Mouse (Mus musculus): ENCODE measurements around the gene Crygn.

Gene Crygn

DNA sequence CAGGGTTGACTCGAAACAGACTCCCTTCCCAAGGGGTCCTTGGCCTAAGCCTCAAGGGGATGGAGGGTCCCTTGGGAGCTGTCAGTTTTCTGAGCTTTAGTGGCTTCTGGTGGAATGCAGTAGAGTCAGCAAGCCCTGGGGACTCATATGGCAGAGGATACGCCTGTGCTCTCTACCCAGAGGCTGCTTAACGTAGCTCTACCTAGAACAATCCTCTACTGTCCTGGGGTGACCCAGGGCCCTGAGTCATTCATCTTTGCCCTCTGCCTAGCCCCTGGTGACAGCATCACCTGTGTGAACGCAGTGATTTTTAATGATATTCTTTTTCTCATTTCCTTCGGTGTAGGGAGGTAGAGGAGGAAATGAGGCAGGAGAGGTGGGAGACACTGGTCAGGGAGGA lies 8.1 kb downstream of the Crygn start:
- no peak for DNase-seq (ENCODE audit: extremely low read depth, low read depth, low spot score)

DNA sequence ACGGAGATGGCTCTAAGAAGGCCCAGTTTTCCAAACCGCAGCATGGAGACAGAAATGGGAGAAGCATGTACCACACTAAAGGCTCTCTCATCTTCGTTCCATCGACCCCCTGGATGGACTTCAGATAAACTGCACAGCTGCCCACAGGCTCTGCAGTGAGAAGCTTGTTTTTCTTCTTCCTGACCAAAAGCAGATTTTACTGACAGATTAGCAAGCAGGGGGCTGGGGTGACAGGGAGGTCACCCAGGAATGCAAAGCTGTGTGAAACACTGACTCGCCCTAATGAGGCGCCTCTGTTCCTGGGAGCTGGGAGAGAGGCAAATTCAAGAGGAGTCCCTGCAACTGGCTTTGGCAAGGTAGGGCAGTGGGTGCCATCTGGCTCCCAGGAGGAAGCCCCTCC lies 10.3 kb downstream of the Crygn start:
- DNase-seq (ENCODE audit: extremely low read depth, low read depth, low spot score), result no peak

DNA sequence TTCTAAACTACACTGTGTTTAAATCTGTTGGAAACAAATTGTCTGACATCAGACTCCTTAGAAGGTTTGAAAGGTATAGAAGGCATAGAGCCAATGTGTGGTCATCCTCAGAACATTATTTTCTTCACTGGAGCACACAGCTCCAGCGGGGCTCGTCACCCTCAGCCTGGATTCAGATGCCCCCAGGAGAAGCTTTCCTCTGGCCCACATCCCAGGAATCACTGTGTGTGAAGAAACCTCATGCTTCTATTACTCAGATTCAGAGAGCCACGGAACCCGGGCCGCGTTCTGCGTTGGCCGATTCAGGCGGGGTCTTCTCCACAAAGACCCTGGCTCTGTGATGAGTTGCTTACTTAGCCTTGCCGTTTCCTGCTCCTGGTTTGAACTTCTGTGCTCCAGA lies 13.9 kb downstream of the Crygn start:
- no peak for DNase-seq (ENCODE audit: extremely low read depth, low read depth, low spot score)

DNA sequence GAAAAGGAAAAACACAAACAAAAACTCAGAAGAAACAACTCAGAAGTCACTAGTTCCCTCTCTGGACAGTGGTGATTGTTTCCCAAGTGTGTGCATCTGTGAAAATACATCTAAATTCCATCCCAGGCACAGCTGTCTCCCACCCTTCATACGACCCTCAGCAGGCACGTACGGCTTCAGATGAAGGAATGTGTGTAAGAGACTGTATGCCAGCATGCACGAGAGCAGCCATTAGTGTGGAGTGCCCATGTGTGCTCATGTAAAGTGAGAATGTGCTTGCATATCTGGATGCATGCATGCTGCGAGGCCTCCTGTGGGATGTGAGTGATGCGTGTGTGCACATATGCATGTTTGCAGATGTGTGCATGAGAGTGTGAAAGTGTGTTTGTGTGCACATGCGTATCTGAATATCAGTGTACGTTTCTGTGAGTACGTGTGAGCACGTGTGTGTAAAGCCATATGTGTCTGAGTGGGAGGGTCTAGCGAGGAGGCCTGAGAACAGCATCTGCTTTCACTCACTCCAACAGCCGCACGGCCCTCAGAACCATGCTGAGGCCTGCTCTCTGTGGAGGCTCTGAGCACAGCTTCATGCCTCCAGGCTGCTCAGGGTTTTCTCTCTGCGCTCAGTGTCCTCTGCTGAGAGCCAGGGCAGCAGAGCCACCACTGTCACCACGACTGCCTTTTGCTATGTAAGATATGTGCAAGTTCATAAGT lies 16.5 kb downstream of the Crygn start:
- DNase-seq (ENCODE audit: extremely low read depth, low read depth, low spot score), result no peak

DNA sequence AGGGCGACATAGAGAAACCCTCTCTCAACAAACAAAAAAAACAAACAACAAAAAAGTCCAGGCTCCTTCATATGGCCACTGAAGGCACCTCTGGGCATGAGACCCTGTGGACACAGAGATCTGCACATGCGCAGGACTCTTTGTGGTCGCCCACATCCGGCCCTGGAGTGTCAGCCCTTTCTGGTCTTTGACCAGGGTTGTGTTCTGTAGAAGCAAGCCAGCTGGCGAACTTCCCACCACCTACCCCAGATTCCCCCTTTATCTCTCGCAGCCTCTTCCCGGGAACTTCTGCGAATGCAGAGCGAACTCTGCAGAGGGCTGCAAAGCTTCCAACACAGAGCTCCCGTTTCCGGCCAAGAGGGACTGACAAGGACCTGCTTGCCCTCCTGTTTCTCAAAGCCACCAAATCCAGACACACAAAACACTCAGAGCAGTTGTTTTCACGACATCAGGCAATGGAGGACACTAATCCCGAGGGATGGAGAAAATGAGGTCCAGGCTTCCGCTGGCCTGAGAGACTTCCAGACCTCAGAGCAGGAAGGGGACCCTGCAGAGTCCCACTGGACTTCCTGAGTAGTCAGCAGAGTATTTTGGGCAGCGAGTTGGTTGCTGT lies 18.6 kb downstream of the Crygn start:
- DNase-seq (ENCODE audit: extremely low read depth, low read depth, low spot score), result no peak

DNA sequence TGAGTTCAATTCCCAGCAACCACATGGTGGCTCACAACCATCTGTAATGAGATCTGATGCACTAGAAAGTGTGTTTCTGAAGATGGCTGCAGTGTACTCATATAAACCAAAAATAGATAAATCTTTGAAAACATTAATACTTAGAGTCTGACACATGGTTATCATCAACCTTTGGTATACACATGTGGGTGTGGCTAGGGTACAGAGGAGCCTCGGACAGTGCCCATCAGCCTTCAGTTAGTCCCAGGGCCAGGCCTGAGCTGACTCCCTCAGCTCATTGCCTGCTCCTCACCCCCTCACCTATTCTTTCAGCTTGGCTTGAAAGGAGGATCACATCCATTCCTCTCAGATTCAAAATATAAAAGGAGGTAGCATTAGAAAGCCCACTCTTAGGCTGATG lies 19.3 kb downstream of the Crygn start:
- no peak for DNase-seq (ENCODE audit: extremely low read depth, low read depth, low spot score)

DNA sequence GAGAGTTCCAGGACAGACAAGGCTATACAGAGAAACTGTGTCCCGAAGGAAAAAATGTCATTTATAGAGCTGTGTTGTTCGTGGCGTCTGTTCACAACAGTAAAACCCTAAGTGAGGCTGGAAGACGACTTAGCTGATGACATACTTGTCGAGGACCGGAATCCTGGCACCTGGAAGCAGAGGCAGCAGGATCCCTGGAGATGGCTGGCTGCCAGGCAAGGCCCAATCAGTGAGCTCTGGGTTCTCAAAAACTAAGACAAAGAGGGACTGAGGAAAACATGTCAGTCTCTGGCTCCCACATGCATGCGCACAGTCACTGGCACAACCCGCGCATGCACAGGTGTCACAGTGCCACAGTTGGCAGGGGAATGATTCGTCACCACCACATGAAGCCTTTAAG lies 20.2 kb downstream of the Crygn start:
- no peak for DNase-seq (ENCODE audit: extremely low read depth, low read depth, low spot score)

DNA sequence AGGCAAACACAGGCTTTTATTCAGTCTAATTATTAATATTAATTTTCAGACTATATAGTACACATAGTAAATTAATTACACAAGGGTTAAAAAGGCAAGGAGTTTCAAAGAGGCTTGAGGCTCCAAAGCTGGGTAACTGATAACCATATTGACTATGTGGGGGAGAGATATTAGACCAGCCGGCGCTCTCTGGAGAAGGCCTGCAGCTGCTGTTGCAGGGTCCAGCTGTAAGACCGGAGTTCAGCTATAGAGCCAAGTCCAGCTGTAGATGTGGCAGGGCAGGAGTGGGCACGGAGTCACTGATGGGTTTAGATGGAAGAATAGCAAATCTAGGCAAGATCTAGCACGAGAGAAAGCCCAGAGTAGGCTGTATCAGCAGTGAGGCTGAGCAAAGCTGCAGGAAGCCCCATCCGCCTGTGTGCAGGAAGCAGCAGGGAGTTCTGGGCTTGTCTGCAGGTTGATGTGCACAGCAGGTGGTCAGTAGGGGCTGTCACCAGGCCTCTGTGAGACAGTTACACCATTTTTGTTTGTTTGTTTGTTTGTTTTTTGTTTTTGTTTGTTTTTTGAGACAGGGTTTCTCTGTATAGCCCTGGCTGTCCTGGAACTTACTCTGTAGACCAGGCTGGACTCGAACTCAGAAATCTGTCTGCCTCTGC lies 23.9 kb downstream of the Crygn start:
- DNase-seq (ENCODE audit: extremely low read depth, low read depth, low spot score), result no peak

DNA sequence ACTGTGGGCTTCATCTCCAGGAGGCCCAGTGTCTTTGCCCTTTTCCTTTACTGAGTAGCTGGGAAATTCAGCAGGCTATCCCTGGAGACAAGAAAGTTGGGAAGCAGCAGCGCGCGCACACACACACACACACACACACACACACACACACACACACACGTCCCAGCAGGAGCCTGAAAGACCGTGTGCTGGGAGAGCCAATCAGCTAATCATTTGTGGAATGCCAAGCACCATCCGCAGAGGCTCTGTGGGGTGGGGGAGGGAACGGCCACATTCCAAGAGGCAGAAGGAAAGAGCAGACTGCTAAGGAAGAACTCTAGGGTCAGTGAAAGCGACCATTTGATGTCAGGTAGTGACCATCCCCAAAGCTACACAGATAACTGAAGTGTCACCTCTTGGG lies 24.7 kb downstream of the Crygn start:
- no peak for DNase-seq (ENCODE audit: extremely low read depth, low read depth, low spot score)

DNA sequence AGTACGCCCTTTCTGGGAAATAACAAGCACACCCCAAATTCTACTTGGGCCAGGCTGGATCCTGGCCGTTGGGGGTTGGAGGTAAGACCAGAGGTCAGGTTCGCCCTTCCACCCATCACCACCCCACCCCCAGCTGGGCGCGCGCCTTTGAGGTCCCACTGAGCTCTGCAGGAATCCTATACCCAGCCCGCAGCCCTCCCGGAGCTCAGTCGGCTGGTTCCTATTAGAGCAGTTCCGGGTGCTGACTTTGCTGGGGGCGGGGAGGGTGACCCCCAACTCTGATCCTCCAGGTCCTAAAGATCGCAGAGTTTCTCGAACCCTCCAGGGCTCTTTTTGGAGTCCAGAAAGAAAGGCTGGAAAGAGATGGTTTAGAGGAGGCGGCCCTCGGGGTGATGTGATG lies 26.8 kb downstream of the Crygn start:
- no peak for DNase-seq (ENCODE audit: extremely low read depth, low read depth, low spot score)

DNA sequence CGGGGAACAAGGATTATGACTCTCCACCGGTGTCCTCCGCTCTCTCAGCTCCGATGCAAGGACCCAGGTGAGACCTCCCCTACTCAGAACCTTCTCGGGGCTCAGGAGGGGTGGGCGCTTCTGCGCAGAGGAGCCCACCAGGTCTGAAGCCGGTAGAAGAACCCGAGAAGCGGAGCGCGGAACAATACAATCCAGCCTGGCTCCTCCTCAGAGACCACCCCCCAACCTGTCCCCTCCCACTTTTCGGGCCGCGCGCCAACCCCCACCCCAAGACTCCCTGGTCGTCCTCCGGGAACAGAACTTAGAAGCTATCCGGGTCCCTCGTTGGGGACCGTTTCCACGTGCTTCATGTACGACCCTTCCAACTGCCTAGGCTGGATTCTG lies 27.3 kb downstream of the Crygn start, which contains the start of gene Wdr86:
Wdr86 (minus strand) TSS at position 240 of the 384 bp plus-strand sequence.
- DNase-seq (ENCODE audit: extremely low read depth, low read depth, low spot score), result no peak

DNA sequence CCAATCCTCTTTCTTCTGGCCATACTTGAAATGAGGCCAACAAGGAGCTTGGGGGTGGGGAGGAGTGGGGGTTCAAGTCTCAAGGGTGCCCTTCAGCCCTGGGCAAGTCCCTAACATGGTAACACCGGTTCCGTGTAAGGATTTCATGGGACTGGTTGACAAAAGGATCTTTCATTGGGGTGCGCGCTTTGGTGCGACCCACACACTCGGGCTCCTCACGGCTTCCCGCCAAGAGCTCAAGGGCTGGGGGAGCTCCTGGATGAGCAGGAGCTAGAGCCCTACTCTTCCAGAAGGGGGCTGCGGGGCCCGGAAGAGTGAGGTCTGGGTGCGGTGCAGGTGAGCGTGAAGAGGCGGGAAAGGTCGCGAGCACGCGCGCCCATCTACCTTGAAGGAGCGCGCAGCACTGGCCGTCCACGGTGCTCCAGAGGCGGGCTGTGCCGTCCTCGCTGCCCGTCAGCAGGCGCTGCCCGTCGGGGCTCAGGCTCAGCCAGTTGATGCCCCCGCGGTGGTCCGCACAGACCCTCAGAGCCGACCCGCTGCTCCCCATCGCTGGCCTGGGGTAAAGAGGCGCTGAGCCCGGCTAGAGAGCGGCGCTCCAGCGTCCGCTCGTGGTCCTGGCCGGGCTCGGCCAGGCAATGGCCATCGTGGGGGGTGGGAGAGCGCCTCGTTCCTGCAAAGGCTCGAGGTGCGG lies 27.9 kb downstream of the Crygn start:
- DNase-seq (ENCODE audit: extremely low read depth, low read depth, low spot score), result no peak

DNA sequence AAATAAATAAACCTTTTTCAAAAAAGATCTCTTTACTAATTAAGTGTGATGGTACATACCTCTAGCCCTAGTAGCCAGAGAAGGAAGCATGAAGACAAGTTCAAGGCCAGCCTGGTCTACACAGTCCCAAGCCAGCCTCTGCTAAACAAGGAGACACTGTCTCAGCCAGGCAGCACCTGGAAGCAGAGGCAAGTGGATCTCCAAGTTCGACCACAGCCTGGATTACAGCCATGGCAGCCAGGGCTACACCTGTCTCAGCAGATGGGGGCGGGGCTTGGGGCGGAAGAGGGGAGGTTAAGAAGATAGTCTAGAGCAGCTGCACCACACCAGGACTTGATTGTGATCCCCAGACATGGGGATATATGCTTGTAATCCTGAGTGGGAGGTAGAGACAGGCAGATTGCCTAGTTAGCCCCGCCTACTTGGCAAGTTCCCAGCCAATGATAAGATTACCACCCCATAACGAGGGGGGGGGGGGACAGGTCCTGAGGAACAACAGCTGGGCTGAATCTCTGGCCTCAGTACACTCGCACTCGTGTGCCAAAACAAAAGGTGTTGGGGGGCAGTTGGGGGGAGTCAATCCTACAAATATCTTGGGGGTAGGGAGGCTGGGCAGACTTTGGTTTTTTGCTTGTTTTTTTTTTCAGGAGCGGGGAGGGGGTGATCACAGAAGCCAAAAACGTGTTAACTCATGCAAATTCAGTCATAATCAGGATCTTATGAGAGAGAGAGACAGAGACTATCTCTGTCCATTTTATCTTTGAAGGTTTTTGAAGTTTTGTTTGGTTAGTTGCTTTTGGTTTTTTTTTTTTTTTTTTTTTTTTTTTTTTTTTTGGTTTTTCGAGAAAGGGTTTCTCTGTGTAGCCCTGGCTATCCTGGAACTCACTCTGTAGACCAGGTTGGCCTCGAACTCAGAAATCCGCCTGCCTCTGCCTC lies 30.6 kb downstream of the Crygn start:
- no peak for DNase-seq (ENCODE audit: extremely low read depth, low read depth, low spot score)

DNA sequence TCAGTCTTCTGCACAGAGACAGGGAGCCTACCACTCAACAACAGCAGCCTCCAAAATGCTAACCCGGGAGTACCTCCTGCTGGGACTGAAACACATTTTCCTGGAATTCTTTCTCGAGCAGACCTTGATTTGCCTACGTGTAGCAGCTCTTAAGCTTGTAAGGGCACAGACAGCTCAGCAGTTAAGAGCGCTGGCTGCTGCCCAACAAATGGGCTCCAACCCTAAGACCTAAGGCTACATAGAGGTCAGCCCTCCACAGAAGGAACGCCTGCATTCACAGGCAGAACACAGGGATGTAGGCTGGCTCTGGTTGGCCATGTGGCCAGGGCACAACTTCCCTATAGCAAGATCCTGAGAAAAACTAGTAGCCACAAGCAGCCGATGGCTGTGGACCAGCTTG lies 31.9 kb downstream of the Crygn start:
- no peak for DNase-seq (ENCODE audit: extremely low read depth, low read depth, low spot score)

DNA sequence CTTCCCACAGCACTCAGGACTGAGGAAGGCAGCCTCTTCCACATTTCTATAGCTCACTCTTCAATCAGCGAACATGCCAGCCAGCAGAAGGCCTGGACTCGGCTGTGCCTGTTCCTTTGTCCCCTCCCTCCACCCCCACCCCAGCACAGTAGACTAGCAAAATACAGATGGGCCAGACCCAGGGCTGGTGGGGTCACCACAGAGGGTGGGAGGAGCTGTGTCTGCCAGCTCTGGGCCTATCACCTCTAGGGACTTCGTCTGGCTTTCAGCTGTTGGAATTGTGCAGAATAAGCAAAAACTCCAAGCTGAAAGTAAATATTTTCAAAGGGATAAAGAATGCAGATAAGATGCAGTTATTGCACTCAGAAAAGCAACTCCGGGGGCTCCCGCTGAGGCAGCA lies 33.0 kb downstream of the Crygn start:
- no peak for DNase-seq (ENCODE audit: extremely low read depth, low read depth, low spot score)

DNA sequence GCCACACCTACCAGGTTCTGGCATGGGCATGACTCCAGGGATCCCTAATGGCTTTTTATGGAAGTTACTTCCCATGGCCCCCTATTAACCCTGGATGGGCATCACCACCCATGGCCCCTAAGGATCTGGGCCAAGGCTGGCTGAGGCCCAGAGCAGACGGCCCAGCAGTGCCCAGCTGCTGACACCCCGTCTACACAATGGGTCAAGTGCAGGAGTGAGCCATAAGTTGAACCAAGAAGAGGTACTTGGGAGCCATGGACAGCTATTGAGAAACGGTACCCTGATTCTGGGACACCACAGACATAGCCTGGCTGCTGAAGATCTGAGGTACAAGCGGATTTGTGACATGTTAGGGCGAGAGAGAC lies 33.6 kb downstream of the Crygn start:
- no peak for DNase-seq (ENCODE audit: extremely low read depth, low read depth, low spot score)

DNA sequence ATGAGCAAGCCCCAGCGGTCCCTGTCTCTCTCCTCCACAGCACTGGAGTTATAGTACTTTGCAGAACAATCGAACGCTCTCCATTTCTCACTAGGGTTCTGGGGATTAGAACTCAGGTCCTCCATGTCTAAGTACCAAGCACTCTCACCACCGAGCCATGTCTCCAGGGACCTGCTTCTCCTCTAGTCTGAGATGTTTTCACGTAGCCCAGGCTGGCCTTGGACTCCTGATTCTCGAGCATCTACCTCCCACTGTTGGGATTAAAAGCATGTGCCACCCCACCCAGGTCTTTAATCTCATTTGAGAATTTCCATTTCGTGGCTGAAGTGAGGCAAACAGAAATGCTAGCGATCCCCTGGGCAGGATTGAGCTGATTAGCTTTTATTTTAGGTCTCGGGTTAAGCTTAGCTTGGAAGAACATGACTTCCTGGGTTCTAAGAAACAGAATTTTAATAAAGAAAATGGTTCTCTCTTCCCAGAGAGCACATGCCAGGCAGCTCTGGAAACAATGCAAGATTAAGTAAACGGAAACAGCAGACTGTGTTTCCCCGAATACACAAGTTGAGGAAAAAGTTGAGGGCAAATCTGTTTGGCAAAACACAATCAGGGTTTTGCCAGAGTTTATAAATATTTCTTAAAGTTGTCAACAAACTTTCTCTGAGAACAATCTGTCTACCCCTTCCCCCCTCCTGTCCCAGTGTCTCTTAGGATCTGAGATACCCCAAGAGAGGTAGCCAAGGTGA lies 34.1 kb downstream of the Crygn start:
- DNase-seq (ENCODE audit: extremely low read depth, low read depth, low spot score), result no peak

DNA sequence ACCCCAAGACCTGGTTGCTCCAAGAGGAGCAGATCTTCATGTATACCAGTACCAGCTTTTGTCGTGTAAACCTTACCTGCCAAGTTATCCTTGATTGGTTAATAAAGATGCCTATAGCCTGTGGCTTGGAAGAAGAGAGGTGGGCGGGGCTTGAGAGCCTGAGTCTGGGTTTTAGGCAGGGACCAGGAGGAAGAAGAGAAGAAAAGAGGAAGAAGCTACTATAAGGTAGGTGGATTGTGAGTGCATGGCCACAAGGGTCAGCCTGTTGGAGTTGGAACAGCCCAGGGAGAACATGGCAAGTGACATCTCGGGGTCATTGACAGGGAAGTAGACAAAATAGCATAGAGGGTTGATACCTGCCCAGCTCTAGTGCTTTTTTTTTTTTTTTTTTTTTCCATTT lies 38.0 kb downstream of the Crygn start:
- DNase-seq (ENCODE audit: extremely low read depth, low read depth, low spot score), result no peak

DNA sequence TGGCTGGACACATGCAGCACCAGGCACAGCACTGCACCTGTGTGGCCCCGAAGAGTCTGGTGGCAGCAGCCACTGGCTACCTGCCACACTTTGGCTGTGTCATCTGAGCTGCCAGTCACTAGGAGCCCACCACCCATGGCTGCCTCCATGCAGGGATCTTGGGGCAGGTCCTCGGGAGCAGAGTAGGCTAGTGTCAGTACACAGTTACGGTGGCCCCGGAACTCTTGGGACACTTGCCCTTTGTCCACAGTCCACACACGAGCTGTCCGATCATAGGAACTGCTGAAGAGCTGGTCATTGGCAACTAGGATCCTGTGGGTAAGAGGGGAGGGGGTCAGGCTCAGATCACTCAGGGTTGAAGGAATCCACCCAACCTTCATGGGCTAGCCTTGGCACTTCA lies 39.7 kb downstream of the Crygn start:
- DNase-seq (ENCODE audit: extremely low read depth, low read depth, low spot score), result no peak

DNA sequence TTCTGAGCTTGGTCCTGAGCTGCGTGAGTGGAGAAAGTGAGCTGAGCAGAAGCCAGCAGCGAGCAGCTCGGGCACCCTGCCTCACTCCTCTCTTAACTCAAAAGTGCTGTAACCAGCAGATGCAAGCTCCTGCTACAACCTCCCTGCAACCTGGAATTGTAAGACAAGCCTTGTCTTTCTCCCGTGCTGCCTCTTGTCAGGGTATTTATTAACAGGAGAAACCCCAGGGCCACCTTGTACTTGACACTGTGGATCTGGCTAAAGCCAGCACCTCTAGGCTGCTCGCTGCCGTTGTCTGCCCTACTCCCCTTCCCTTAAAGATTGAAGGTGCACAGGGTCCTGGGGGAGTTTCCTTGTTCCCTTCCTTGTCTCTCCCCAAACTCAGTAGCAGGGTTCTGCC lies 43.8 kb downstream of the Crygn start:
- DNase-seq (ENCODE audit: extremely low read depth, low read depth, low spot score), result no peak
